Mouse (Mus musculus) megakaryocyte, embryonic 14.5 days (primary cell): ENCODE measurements around the gene Impg1. TPM values are rescaled to one million over a fixed set of nuclear protein-coding genes. Genes with fewer than 3 reads are reported as not detected.

Source experiments
- H3K27me3 ChIP-seq: replicated peaks from 2 replicates; pipeline ENCODE3; 2012; ENCODE audit warnings: inconsistent platforms
- H3K36me3 ChIP-seq: replicated peaks from 2 replicates; pipeline ENCODE3; 2012; ENCODE audit warnings: low read length, inconsistent platforms, mixed read lengths
- H3K4me1 ChIP-seq: 2 replicates; pipeline ENCODE4 v1.6.1; 2012; ENCODE audit warnings: inconsistent platforms
- H3K4me3 ChIP-seq: replicated peaks from 2 replicates; pipeline ENCODE3; 2012; ENCODE audit warnings: moderate library complexity, mild to moderate bottlenecking, inconsistent platforms
- H3K9me3 ChIP-seq: 2 replicates; pipeline ENCODE4 v1.6.1; 2012; ENCODE audit warnings: inconsistent platforms
- FLI1 ChIP-seq: IDR thresholded peaks from 2 replicates; pipeline ENCODE4 v1.6.1; 2012; ENCODE audit warnings: low read length, inconsistent platforms, mixed read lengths
- GATA1 ChIP-seq: IDR thresholded peaks from 3 replicates; pipeline ENCODE4 v1.6.1; 2012; ENCODE audit warnings: mixed read lengths, low read length, inconsistent platforms, borderline replicate concordance
- polyA plus RNA-seq: library from polyadenylated mRNA; stranded (reverse); fragments of >175 nt; gene quantifications from 2 replicates; pipeline ENCODE4 v1.2.3, GENCODE M21; 2012; ENCODE audit warnings: low replicate concordance; ENCODE audit not compliant: insufficient read depth

Impg1 gene
- polyA plus RNA-seq, 1 experiment = not detected

GRCm38 (mm10) chr9:80318027-80318426 lies 147.3 kb downstream of the Impg1 start:
- no peaks in the 10 kb centered on the region for H3K27me3 ChIP-seq
- H3K4me3 ChIP-seq = no peak overlapping the region
- H3K4me1 ChIP-seq = no peaks in the 10 kb centered on the region
- H3K36me3 ChIP-seq = no peaks in the 10 kb centered on the region
- TF ChIP-seq FLI1 (no peak), GATA1 (no peak)
- no peaks in the 10 kb centered on the region for H3K9me3 ChIP-seq

GRCm38 (mm10) chr9:80315922-80316321 lies 149.4 kb downstream of the Impg1 start:
- Histone ChIP-seq H3K4me3 (no peak overlapping the region), H3K27me3 (no peaks in the 10 kb centered on the region), H3K4me1 (no peaks in the 10 kb centered on the region), H3K9me3 (no peaks in the 10 kb centered on the region), H3K36me3 (peaks cover 2% of the 10 kb centered on the region)
- TF ChIP-seq GATA1 (no peak), FLI1 (no peak)

GRCm38 (mm10) chr9:80313610-80314009 lies 151.7 kb downstream of the Impg1 start:
- H3K4me1 ChIP-seq = no peaks in the 10 kb centered on the region
- TF ChIP-seq GATA1 = no peak
- no peak for TF ChIP-seq FLI1
- H3K27me3 ChIP-seq = no peaks in the 10 kb centered on the region
- H3K36me3 ChIP-seq = peaks cover 9% of the 10 kb centered on the region
- no peak overlapping the region for H3K4me3 ChIP-seq
- H3K9me3 ChIP-seq = no peaks in the 10 kb centered on the region

GRCm38 (mm10) chr9:80307629-80308028 lies 157.7 kb downstream of the Impg1 start:
- Histone ChIP-seq H3K36me3 (peaks cover 28% of the 10 kb centered on the region), H3K4me3 (no peak overlapping the region), H3K27me3 (no peaks in the 10 kb centered on the region), H3K9me3 (no peaks in the 10 kb centered on the region), H3K4me1 (no peaks in the 10 kb centered on the region)
- TF ChIP-seq GATA1 = no peak

GRCm38 (mm10) chr9:80306853-80307252 lies 158.4 kb downstream of the Impg1 start:
- Histone ChIP-seq H3K4me3 (no peak overlapping the region), H3K9me3 (no peaks in the 10 kb centered on the region), H3K27me3 (no peaks in the 10 kb centered on the region), H3K4me1 (no peaks in the 10 kb centered on the region), H3K36me3 (peaks cover 28% of the 10 kb centered on the region)
- TF ChIP-seq FLI1 (no peak), GATA1 (no peak)

- H3K4me1 ChIP-seq = no peaks in the 10 kb centered on the region
- peak overlapping the region; percentile 21 for H3K4me3 ChIP-seq
- peaks cover 32% of the 10 kb centered on the region for H3K36me3 ChIP-seq
- no peaks in the 10 kb centered on the region for H3K9me3 ChIP-seq
- TF ChIP-seq GATA1 (no peak), FLI1 (no peak)
- no peaks in the 10 kb centered on the region for H3K27me3 ChIP-seq
These were observed 158.9 kb downstream of the Impg1 start for GRCm38 (mm10) chr9:80306390-80306789.

- Histone ChIP-seq H3K4me1 (no peaks in the 10 kb centered on the region), H3K27me3 (no peaks in the 10 kb centered on the region), H3K9me3 (no peaks in the 10 kb centered on the region), H3K4me3 (no peak overlapping the region), H3K36me3 (peaks cover 41% of the 10 kb centered on the region)
- TF ChIP-seq FLI1 = no peak
- TF ChIP-seq GATA1 = no peak
These were observed 161.8 kb downstream of the Impg1 start for GRCm38 (mm10) chr9:80303518-80303917.

- Histone ChIP-seq H3K27me3 (no peaks in the 10 kb centered on the region), H3K4me3 (no peak overlapping the region), H3K9me3 (no peaks in the 10 kb centered on the region), H3K4me1 (no peaks in the 10 kb centered on the region), H3K36me3 (peaks cover 25% of the 10 kb centered on the region)
- TF ChIP-seq FLI1 = no peak
- TF ChIP-seq GATA1 = no peak
These were observed 166.2 kb downstream of the Impg1 start for GRCm38 (mm10) chr9:80299031-80299430.

- H3K4me1 ChIP-seq = no peaks in the 10 kb centered on the region
- H3K9me3 ChIP-seq = no peaks in the 10 kb centered on the region
- H3K4me3 ChIP-seq = no peak overlapping the region
- no peaks in the 10 kb centered on the region for H3K27me3 ChIP-seq
- TF ChIP-seq GATA1 = no peak
- TF ChIP-seq FLI1 = no peak
- peaks cover 27% of the 10 kb centered on the region for H3K36me3 ChIP-seq
These were observed 169.2 kb downstream of the Impg1 start for GRCm38 (mm10) chr9:80296086-80296485.

- peaks cover 34% of the 10 kb centered on the region for H3K36me3 ChIP-seq
- no peaks in the 10 kb centered on the region for H3K9me3 ChIP-seq
- H3K27me3 ChIP-seq = no peaks in the 10 kb centered on the region
- TF ChIP-seq FLI1 (no peak), GATA1 (no peak)
- no peak overlapping the region for H3K4me3 ChIP-seq
- H3K4me1 ChIP-seq = peaks cover under 1% of the 10 kb centered on the region; the same call in 1 of the 2 replicates
These were observed 172.2 kb downstream of the Impg1 start for GRCm38 (mm10) chr9:80293056-80293584.

- H3K9me3 ChIP-seq = peaks cover 3% of the 10 kb centered on the region; the same call in 1 of the 2 replicates
- peaks cover 68% of the 10 kb centered on the region for H3K36me3 ChIP-seq
- TF ChIP-seq GATA1 (no peak), FLI1 (no peak)
- H3K4me3 ChIP-seq = peak overlapping the region; percentile 62
- H3K27me3 ChIP-seq = no peaks in the 10 kb centered on the region
- H3K4me1 ChIP-seq = peaks cover 10% of the 10 kb centered on the region
These were observed 178.4 kb downstream of the Impg1 start for GRCm38 (mm10) chr9:80286845-80287244.
